19 mouse cellular contexts compared by ENCODE assay signal in genomic region chr2:128924799-128925198, GRCm38 (mm10).
"Had no signal": no experiment of that assay in that cellular context is flagged by ENCODE, and none has a peak within 500 bp of the region (broad histone marks: within the 10 kb centered on the region; RNA-seq: fewer than 3 reads in every experiment).

No protein-coding gene starts in this region.

- H3K9me3 ChIP-seq: midbrain, embryonic 10.5 days; midbrain, embryonic 12.5 days; neural tube, embryonic 13.5 days; neural tube, embryonic 15.5 days had no signal

- DNase-seq: lung, adult 18-20 months; lung, embryonic 14.5 days; lung, postnatal 10 days; lung, postnatal 4 days; midbrain, embryonic 14.5 days; retina, postnatal 1 day; right cerebral cortex, adult 18-20 months; right cerebral cortex, postnatal 25 days; right cerebral cortex, postnatal 4 days; spleen, adult 18-20 months; thymus, adult 18-20 months; thymus, postnatal 25 days; thymus, postnatal 4 days had no signal

- ATAC-seq: midbrain, embryonic 16.5 days had no signal

- H3K4me2 ChIP-seq: lung, embryonic 14.5 days; midbrain, embryonic 12.5 days; neural tube, embryonic 13.5 days; neural tube, embryonic 15.5 days had no signal

- H3K27me3 ChIP-seq: midbrain, embryonic 12.5 days; neural tube, embryonic 13.5 days; neural tube, embryonic 15.5 days had no signal

- H3K9ac ChIP-seq: lung, embryonic 14.5 days; midbrain, embryonic 12.5 days; neural tube, embryonic 13.5 days; neural tube, embryonic 15.5 days had no signal

- H3K4me3 ChIP-seq: midbrain, embryonic 10.5 days; midbrain, embryonic 12.5 days; myocyte; neural tube, embryonic 13.5 days; neural tube, embryonic 15.5 days had no signal

- H3K4me1 ChIP-seq: midbrain, embryonic 10.5 days; midbrain, embryonic 12.5 days; neural tube, embryonic 13.5 days; neural tube, embryonic 15.5 days had no signal

- H3K27ac ChIP-seq: midbrain, embryonic 10.5 days; midbrain, embryonic 12.5 days; neural tube, embryonic 13.5 days; neural tube, embryonic 15.5 days had no signal
